Mouse (Mus musculus): ENCODE measurements around the gene Taf15.
"Not testable (repeated sequence)": the region's sequence is repeated elsewhere in the genome, so short reads cannot be mapped to it uniquely, and the experiment has no call there.

The Taf15 gene

DNA sequence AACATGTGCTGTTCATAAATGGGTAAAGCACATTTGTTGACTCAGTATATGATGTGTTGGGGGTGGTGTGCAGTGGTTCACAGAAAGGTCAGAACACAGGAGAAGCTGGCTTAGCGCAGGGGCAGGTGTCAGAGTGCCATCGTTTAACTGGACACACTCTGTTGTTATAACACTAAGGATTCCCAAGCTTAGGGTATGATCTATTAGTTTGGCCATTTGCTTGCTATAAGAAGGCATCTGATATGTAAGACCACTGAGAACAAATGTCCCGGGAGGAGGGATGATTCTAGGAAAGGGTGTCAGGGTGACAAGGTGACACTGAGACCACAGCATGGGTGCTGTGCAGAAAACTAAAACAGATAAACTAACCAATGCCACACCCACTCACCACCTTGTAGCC lies 63.9 kb downstream of the Taf15 start:
- no peak for ATAC-seq (ENCODE audit: low TSS enrichment)

DNA sequence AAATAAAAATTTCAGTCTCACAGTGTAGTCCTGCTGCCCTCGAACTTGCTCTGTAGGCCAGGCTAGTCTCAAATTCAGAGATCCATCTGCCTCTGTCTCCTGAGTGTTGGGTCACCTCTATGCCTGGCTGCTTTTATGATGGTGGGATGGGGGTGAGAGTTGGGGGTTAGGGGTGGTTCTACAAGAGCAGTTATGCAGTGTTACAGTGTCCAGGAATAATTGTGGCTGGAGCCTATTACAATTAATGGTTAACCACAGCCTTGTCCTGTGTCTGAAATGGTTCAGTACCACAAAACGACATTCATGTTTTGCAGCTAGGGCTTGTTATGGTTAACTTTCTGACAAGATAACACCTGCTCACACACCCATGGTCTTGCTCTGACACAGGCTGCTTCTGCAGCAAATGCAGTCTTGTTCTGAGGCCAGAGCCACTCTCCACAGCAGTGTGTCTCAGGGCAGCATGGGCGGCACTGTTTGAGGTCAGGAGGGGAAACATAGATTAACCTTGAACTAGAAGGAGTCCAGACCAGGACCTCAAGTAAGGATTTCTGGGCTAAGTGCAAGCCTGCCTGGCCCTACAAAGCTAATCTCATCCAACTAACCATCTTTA lies 65.9 kb downstream of the Taf15 start:
- no peak for ATAC-seq (ENCODE audit: low TSS enrichment)

DNA sequence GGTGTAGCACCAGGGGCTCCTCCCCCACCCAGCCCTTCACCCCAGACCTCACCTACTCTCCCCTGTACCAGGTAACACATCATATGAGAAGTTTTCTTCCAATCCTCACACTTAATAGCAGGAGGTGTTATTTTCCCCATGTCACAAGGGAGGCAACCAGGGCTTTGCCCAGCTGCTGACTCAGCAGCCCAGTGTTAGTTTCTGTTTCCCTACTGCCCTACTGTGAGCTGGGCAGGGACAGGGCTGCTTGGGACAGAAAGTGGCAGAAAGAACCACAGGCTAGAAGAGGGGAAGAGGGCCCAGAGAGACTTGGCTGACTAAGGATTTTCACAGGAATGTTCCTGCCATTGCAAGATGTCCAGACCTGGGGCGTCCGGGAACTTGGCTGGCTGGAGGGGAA lies 68.0 kb downstream of the Taf15 start:
- ATAC-seq (ENCODE audit: low TSS enrichment): no peak

DNA sequence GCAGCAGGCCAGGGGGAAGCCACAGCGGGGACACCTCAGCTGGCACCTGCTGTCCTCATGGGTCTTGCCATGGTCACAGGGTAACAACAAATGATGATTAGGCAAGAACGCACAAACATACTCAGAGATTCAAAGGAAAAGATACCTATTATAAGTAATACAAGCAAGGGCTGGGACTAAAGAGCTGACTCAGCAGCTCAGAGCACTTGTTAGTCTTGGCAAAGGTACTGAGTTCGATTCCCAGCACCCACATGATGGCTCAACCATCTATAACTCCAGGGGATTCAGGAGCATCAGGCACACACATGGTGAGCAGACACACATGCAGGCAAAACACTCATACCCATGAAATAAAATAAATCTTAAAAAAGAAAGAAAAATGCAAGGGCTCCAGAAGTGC lies 68.5 kb downstream of the Taf15 start:
- no peak for ATAC-seq (ENCODE audit: low TSS enrichment)

DNA sequence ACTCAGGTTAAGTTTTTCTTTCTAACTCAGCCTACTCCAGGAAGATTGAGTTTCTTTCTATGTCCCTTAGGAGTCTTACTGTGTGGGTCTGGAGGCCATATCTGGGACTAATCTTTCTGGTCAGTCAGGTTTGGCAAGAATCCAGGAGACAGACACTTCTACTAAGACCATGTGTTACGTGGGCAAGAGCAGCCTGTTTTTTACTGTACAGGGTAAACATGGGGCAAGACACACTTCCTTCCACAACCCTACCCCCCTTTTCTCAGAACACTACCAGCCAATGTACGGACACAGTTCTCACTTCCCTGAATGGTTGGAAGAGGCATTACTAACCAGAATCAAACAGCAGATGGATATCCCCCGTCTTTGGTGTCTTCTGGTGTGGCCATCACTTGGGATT lies 71.3 kb downstream of the Taf15 start:
- ATAC-seq (ENCODE audit: low TSS enrichment): no peak

DNA sequence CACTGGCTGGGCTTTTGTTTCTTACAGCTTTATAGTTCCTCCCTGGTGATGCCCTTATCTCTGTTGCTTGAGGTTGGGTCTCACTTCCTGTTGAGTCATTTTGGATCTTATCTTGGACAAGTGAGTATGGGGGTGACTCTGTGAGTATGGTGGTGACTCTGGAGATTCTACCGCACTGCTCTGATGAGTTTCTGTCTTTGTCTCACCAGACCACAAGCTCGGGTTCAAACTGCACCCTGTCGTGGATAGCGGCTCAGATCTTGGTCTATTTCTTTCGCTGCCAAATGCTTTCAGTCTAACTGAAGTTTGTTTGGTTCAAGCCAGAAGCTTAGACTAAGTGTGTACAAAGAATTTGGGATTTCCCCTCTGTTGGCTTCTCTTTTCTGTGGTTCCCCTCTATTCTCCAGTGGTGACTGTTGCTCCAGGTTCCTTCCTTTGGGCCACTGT lies 77.3 kb downstream of the Taf15 start:
- ATAC-seq (ENCODE audit: low TSS enrichment): no peak

DNA sequence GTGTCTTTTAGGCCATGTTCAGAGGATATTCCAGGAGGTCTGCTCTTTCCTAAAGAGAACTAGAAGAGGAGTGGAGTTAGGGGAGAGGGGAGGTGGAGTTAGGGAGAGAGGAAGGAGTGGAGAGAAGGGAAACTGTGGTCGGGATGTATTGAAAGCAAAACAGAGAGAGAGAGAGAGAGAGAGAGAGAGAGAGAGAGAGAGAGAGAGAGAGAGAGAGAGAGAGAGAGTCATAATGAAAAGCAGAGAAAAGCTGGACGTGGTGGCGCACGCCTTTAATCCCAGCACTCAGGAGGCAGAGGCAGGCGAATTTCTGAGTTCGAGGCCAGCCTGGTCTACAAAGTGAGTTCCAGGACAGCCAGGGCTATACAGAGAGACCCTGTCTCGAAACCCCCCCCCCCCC lies 78.2 kb downstream of the Taf15 start:
- not testable (repeated sequence) for ATAC-seq (ENCODE audit: low TSS enrichment)

DNA sequence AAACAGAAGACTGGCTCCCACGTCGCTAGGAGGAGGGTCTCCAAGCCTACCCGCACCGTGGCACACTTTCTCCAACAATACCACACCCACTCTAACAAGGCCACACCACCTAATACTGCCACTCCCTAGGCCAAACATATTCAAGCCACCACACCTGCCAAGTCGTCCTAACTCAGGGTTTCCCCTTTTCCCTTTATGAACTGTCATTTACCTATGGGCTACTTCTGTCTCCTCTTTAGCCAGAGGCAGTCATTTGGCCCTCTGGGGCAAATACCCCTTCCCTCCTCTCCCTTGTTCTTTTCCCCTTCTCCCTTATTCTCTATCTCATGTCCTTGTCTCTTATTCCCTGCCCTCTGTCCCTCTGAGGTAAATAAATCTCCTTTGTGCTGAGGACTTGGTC lies 78.8 kb downstream of the Taf15 start:
- ATAC-seq (ENCODE audit: low TSS enrichment): no peak

Measured in frontal cortex, adult (tissue).